Mouse (Mus musculus): ENCODE data around the gene Gbp8. TPM values are rescaled to one million over a fixed set of nuclear protein-coding genes. Genes with fewer than 3 reads are reported as not detected.
"Not testable (repeated sequence)": the region's sequence is repeated elsewhere in the genome, so short reads cannot be mapped to it uniquely, and the experiment has no call there.

Gbp8 gene
- polyA plus RNA-seq, 1 experiment from 2014 or later, result 1.5 TPM

GRCm38 (mm10) chr5:105136706-105137304 lies 2.5 kb downstream of the Gbp8 start:
- H3K9me3 ChIP-seq (replicated peaks; ENCODE audit: control insufficient read depth, low read length), result not testable (repeated sequence)

GRCm38 (mm10) chr5:105121731-105122130 lies 17.6 kb downstream of the Gbp8 start:
- H3K36me3 ChIP-seq (ENCODE audit: control insufficient read depth, insufficient read depth, low read length); H3K4me1 ChIP-seq (ENCODE audit: control insufficient read depth, insufficient read depth, low read length); H3K9me3 ChIP-seq (replicated peaks; ENCODE audit: control insufficient read depth, low read length); H3K4me2 ChIP-seq (ENCODE audit: low read depth, low read length); ATAC-seq (ENCODE audit: insufficient read depth, low FRiP score); H3K4me3 ChIP-seq (replicated peaks; ENCODE audit: low read length); H3K27ac ChIP-seq (ENCODE audit: low read length); H3K27me3 ChIP-seq (ENCODE audit: control insufficient read depth, insufficient read depth, low read length); H3K9ac ChIP-seq (ENCODE audit: low read length): not testable (repeated sequence)
- WGBS, result 69% methylated on average over 6 of the region's 6 CpGs

More at GRCm38 (mm10) chr5:105136706-105137304, 2.5 kb downstream of the Gbp8 start:
- not testable (repeated sequence) for H3K4me2 ChIP-seq (ENCODE audit: low read depth, low read length); H3K27ac ChIP-seq (ENCODE audit: low read length); H3K4me3 ChIP-seq (replicated peaks; ENCODE audit: low read length); ATAC-seq (ENCODE audit: insufficient read depth, low FRiP score); H3K9ac ChIP-seq (ENCODE audit: low read length); H3K27me3 ChIP-seq (ENCODE audit: control insufficient read depth, insufficient read depth, low read length); H3K36me3 ChIP-seq (ENCODE audit: control insufficient read depth, insufficient read depth, low read length); H3K4me1 ChIP-seq (ENCODE audit: control insufficient read depth, insufficient read depth, low read length)
- WGBS, result 81% methylated on average over 3 of the region's 3 CpGs

GRCm38 (mm10) chr5:105115740-105116139 lies 23.6 kb downstream of the Gbp8 start:
- WGBS, result 56% methylated on average over 2 of the region's 2 CpGs
- H3K4me3 ChIP-seq (replicated peaks; ENCODE audit: low read length), result no peak overlapping the region
- no peak overlapping the region for H3K27ac ChIP-seq (ENCODE audit: low read length)
- ATAC-seq (ENCODE audit: insufficient read depth, low FRiP score), result no peak
- no peaks in the 10 kb centered on the region for H3K4me1 ChIP-seq (ENCODE audit: control insufficient read depth, insufficient read depth, low read length)
- H3K36me3 ChIP-seq (ENCODE audit: control insufficient read depth, insufficient read depth, low read length), result no peaks in the 10 kb centered on the region
- H3K9me3 ChIP-seq (replicated peaks; ENCODE audit: control insufficient read depth, low read length), result no peaks in the 10 kb centered on the region
- H3K4me2 ChIP-seq (ENCODE audit: low read depth, low read length), result no peak overlapping the region
- no peak overlapping the region for H3K9ac ChIP-seq (ENCODE audit: low read length)
- H3K27me3 ChIP-seq (ENCODE audit: control insufficient read depth, insufficient read depth, low read length), result no peaks in the 10 kb centered on the region

GRCm38 (mm10) chr5:105114696-105115095 lies 24.6 kb downstream of the Gbp8 start:
- Histone ChIP-seq H3K9me3 (replicated peaks; ENCODE audit: control insufficient read depth, low read length) (no peaks in the 10 kb centered on the region), H3K4me2 (ENCODE audit: low read depth, low read length) (no peak overlapping the region), H3K4me3 (replicated peaks; ENCODE audit: low read length) (no peak overlapping the region), H3K27ac (ENCODE audit: low read length) (no peak overlapping the region), H3K27me3 (ENCODE audit: control insufficient read depth, insufficient read depth, low read length) (no peaks in the 10 kb centered on the region), H3K36me3 (ENCODE audit: control insufficient read depth, insufficient read depth, low read length) (no peaks in the 10 kb centered on the region), H3K9ac (ENCODE audit: low read length) (no peak overlapping the region), H3K4me1 (ENCODE audit: control insufficient read depth, insufficient read depth, low read length) (no peaks in the 10 kb centered on the region)
- 87% methylated on average over 2 of the region's 2 CpGs for WGBS
- no peak for ATAC-seq (ENCODE audit: insufficient read depth, low FRiP score)

GRCm38 (mm10) chr5:105113656-105114055 lies 25.7 kb downstream of the Gbp8 start:
- no peak overlapping the region for H3K9ac ChIP-seq (ENCODE audit: low read length)
- H3K27me3 ChIP-seq (ENCODE audit: control insufficient read depth, insufficient read depth, low read length), result no peaks in the 10 kb centered on the region
- H3K27ac ChIP-seq (ENCODE audit: low read length), result no peak overlapping the region
- no peaks in the 10 kb centered on the region for H3K9me3 ChIP-seq (replicated peaks; ENCODE audit: control insufficient read depth, low read length)
- 90% methylated on average over 5 of the region's 5 CpGs for WGBS
- no peak overlapping the region for H3K4me3 ChIP-seq (replicated peaks; ENCODE audit: low read length)
- ATAC-seq (ENCODE audit: insufficient read depth, low FRiP score), result no peak
- no peaks in the 10 kb centered on the region for H3K4me1 ChIP-seq (ENCODE audit: control insufficient read depth, insufficient read depth, low read length)
- no peak overlapping the region for H3K4me2 ChIP-seq (ENCODE audit: low read depth, low read length)
- H3K36me3 ChIP-seq (ENCODE audit: control insufficient read depth, insufficient read depth, low read length), result no peaks in the 10 kb centered on the region

GRCm38 (mm10) chr5:105110271-105110852 lies 29.0 kb downstream of the Gbp8 start:
- not testable (repeated sequence) for H3K4me1 ChIP-seq (ENCODE audit: control insufficient read depth, insufficient read depth, low read length); H3K36me3 ChIP-seq (ENCODE audit: control insufficient read depth, insufficient read depth, low read length); H3K9me3 ChIP-seq (replicated peaks; ENCODE audit: control insufficient read depth, low read length); H3K9ac ChIP-seq (ENCODE audit: low read length); H3K27me3 ChIP-seq (ENCODE audit: control insufficient read depth, insufficient read depth, low read length); H3K4me3 ChIP-seq (replicated peaks; ENCODE audit: low read length)
- Histone ChIP-seq H3K27ac (ENCODE audit: low read length) (peak overlapping the region; percentile 55), H3K4me2 (ENCODE audit: low read depth, low read length) (peak overlapping the region; percentile 21; the same call in 1 of the 2 replicates)
- WGBS, result 11% methylated on average over 4 of the region's 4 CpGs
- ATAC-seq (ENCODE audit: insufficient read depth, low FRiP score), result peak; percentile 82

- H3K36me3 ChIP-seq (ENCODE audit: control insufficient read depth, insufficient read depth, low read length); H3K4me1 ChIP-seq (ENCODE audit: control insufficient read depth, insufficient read depth, low read length); H3K27me3 ChIP-seq (ENCODE audit: control insufficient read depth, insufficient read depth, low read length); H3K9me3 ChIP-seq (replicated peaks; ENCODE audit: control insufficient read depth, low read length); H3K9ac ChIP-seq (ENCODE audit: low read length); H3K4me3 ChIP-seq (replicated peaks; ENCODE audit: low read length): not testable (repeated sequence)
- ATAC-seq (ENCODE audit: insufficient read depth, low FRiP score), result peak; percentile 50; the same call in 1 of the 2 replicates
- 0 out of 2 replicates have a peak overlapping the region, but pooled peaks have one; percentile 9 for H3K4me2 ChIP-seq (ENCODE audit: low read depth, low read length)
- WGBS, result 46% methylated on average over 1 of the region's 1 CpGs
- H3K27ac ChIP-seq (ENCODE audit: low read length), result 0 out of 2 replicates have a peak overlapping the region, but pooled peaks have one; percentile 42
Observed at GRCm38 (mm10) chr5:105109775-105110174, 29.6 kb downstream of the Gbp8 start.

GRCm38 (mm10) chr5:105105689-105106088 lies 33.7 kb downstream of the Gbp8 start:
- not testable (repeated sequence) for H3K4me1 ChIP-seq (ENCODE audit: control insufficient read depth, insufficient read depth, low read length); H3K4me2 ChIP-seq (ENCODE audit: low read depth, low read length); H3K4me3 ChIP-seq (replicated peaks; ENCODE audit: low read length); H3K9me3 ChIP-seq (replicated peaks; ENCODE audit: control insufficient read depth, low read length); H3K36me3 ChIP-seq (ENCODE audit: control insufficient read depth, insufficient read depth, low read length); H3K27me3 ChIP-seq (ENCODE audit: control insufficient read depth, insufficient read depth, low read length); H3K27ac ChIP-seq (ENCODE audit: low read length); H3K9ac ChIP-seq (ENCODE audit: low read length); ATAC-seq (ENCODE audit: insufficient read depth, low FRiP score)
- WGBS, result 79% methylated on average over 2 of the region's 2 CpGs

- no peaks in the 10 kb centered on the region for H3K4me1 ChIP-seq (ENCODE audit: control insufficient read depth, insufficient read depth, low read length)
- H3K4me3 ChIP-seq (replicated peaks; ENCODE audit: low read length), result no peak overlapping the region
- H3K27ac ChIP-seq (ENCODE audit: low read length), result no peak overlapping the region
- no peak for ATAC-seq (ENCODE audit: insufficient read depth, low FRiP score)
- H3K36me3 ChIP-seq (ENCODE audit: control insufficient read depth, insufficient read depth, low read length), result no peaks in the 10 kb centered on the region
- no peak overlapping the region for H3K9ac ChIP-seq (ENCODE audit: low read length)
- no peaks in the 10 kb centered on the region for H3K9me3 ChIP-seq (replicated peaks; ENCODE audit: control insufficient read depth, low read length)
- no peaks in the 10 kb centered on the region for H3K27me3 ChIP-seq (ENCODE audit: control insufficient read depth, insufficient read depth, low read length)
- no peak overlapping the region for H3K4me2 ChIP-seq (ENCODE audit: low read depth, low read length)
Observed at GRCm38 (mm10) chr5:105081900-105082299, 57.4 kb downstream of the Gbp8 start.

Measured in stomach, embryonic 16.5 days (tissue).